Mouse (Mus musculus) MEL (cell line): ENCODE results near the gene Gpr150.

Experiments used
- BHLHE40 ChIP-seq: IDR thresholded peaks from 2 replicates; pipeline ENCODE4 v1.6.1; 2012; ENCODE audit warnings: low read depth, mild to moderate bottlenecking, inconsistent platforms, low read length, improper control_type of control experiment, borderline replicate concordance
- CHD1 ChIP-seq: IDR thresholded peaks from 2 replicates; pipeline ENCODE4 v1.6.1; 2012; ENCODE audit warnings: low read depth, mild to moderate bottlenecking, inconsistent platforms, low read length, improper control_type of control experiment
- CTCF ChIP-seq, 3 experiments: IDR thresholded peaks in 2 of 3; conservative IDR thresholded peaks in 1 of 3; 2 replicates each; pipeline ENCODE4 v1.5.1; 2011 to 2012; ENCODE audit warnings: low read length in 3 of 3, low read depth in 2 of 3, mild to moderate bottlenecking in 2 of 3, improper control_type of control experiment in 1 of 3, inconsistent platforms in 1 of 3, mixed read lengths in 1 of 3, moderate library complexity in 1 of 3; ENCODE audit not compliant: control insufficient read depth in 1 of 3, insufficient read depth in 1 of 3, poor library complexity in 1 of 3, severe bottlenecking in 1 of 3
- ELF1 ChIP-seq: IDR thresholded peaks from 2 replicates; pipeline ENCODE4 v1.6.1; 2014; ENCODE audit warnings: low read depth, mild to moderate bottlenecking, inconsistent platforms, low read length, improper control_type of control experiment, moderate library complexity
- GABPA ChIP-seq: IDR thresholded peaks from 2 replicates; pipeline ENCODE4 v1.6.1; 2012; ENCODE audit warnings: low read depth, mild to moderate bottlenecking, inconsistent platforms, low read length, improper control_type of control experiment, moderate library complexity
- GATA1 ChIP-seq: IDR thresholded peaks from 2 replicates; pipeline ENCODE4 v1.6.1; 2011; ENCODE audit warnings: low read depth, low read length, improper control_type of control experiment
- HCFC1 ChIP-seq: IDR thresholded peaks from 2 replicates; pipeline ENCODE4 v1.6.1; 2012; ENCODE audit warnings: low read depth, mild to moderate bottlenecking, inconsistent platforms, low read length, improper control_type of control experiment, moderate library complexity
- KAT2A ChIP-seq: conservative IDR thresholded peaks from 2 replicates; pipeline ENCODE4 v1.6.1; 2012; ENCODE audit warnings: low read depth, low read length, improper control_type of control experiment, inconsistent platforms
- POLR2A ChIP-seq, 2 experiments: IDR thresholded peaks; 2 replicates each; pipeline ENCODE4 v1.6.1; 2011 to 2012; ENCODE audit warnings: low read length in 2 of 2, mild to moderate bottlenecking in 2 of 2, control low read depth in 1 of 2, improper control_type of control experiment in 1 of 2, low read depth in 1 of 2, moderate library complexity in 1 of 2; ENCODE audit not compliant: control insufficient read depth in 1 of 2, insufficient read depth in 1 of 2, poor library complexity in 1 of 2
- SMC3 ChIP-seq: IDR thresholded peaks from 2 replicates; pipeline ENCODE4 v1.6.1; 2011; ENCODE audit warnings: low read depth, low read length, improper control_type of control experiment
- UBTF ChIP-seq: IDR thresholded peaks from 2 replicates; pipeline ENCODE4 v1.6.1; 2012; ENCODE audit warnings: low read depth, mild to moderate bottlenecking, inconsistent platforms, low read length, improper control_type of control experiment, moderate library complexity, borderline replicate concordance; ENCODE audit not compliant: insufficient read depth
- USF1 ChIP-seq: IDR thresholded peaks from 2 replicates; pipeline ENCODE4 v1.6.1; 2014; ENCODE audit warnings: low read depth, mild to moderate bottlenecking, inconsistent platforms, low read length, improper control_type of control experiment, moderate library complexity
- ZMIZ1 ChIP-seq: IDR thresholded peaks from 2 replicates; pipeline ENCODE4 v1.6.1; 2012; ENCODE audit warnings: low read depth, mild to moderate bottlenecking, inconsistent platforms, low read length, improper control_type of control experiment, moderate library complexity
- ZNF384 ChIP-seq: IDR thresholded peaks from 2 replicates; pipeline ENCODE4 v1.6.1; 2012; ENCODE audit warnings: low read depth, mild to moderate bottlenecking, inconsistent platforms, low read length, improper control_type of control experiment

DNA sequence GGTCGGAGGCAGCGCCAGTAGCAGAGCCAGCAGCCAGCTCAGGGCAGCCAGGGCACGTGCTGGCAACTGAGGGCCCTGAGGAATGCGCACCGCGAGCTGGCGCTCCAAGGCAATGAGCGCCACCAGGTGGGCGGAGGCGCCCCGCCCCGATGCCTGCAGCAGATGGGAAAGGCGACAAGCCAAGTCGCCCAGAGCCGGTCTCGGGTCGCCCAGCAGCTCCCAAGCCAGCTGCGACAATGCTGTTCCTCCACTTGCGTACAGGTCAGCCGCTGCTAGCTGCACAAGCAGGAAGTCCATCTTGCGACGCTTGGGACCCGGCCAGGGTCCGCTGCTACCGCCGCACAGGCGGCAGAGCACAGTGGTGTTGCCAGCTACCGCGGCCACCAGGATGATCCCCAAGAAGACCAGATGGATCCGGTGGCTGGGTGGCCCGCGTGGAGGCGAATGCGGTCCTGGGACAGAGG lies 503 bp downstream of the Gpr150 start:
- no peak for TF ChIP-seq CTCF (IDR thresholded peaks at IDR 0.05 in 2 of 3, conservative IDR thresholded peaks at IDR 0.05 in 1 of 3; ENCODE audit: control insufficient read depth in 1 of 3, insufficient read depth in 1 of 3, low read depth in 2 of 3, low read length in 3 of 3, poor library complexity in 1 of 3, severe bottlenecking in 1 of 3)
- TF ChIP-seq POLR2A (IDR thresholded peaks at IDR 0.05; ENCODE audit: control insufficient read depth in 1 of 2, insufficient read depth in 1 of 2, low read depth in 1 of 2, low read length in 2 of 2, poor library complexity in 1 of 2) = no peak
- TF ChIP-seq USF1 = no peak
- TF ChIP-seq SMC3 = no peak
- no peak for TF ChIP-seq ZMIZ1
- TF ChIP-seq ELF1 = no peak
- TF ChIP-seq UBTF = no peak
- TF ChIP-seq GATA1 = no peak
- no peak for TF ChIP-seq KAT2A
- TF ChIP-seq ZNF384 = no peak
- no peak for TF ChIP-seq HCFC1
- TF ChIP-seq CHD1 = no peak
- no peak for TF ChIP-seq BHLHE40
- no peak for TF ChIP-seq GABPA
